Mouse (Mus musculus) lung, postnatal 0 days (tissue): Measurements from ENCODE around the gene Pappa.

Experiments used
- CTCF ChIP-seq: IDR thresholded peaks from 2 replicates; pipeline ENCODE4 v1.5.1; 2016; ENCODE audit warnings: antibody characterized with exemption, mild to moderate bottlenecking
- EP300 ChIP-seq: IDR thresholded peaks from 2 replicates; pipeline ENCODE4 v1.6.1; 2016; ENCODE audit warnings: antibody characterized with exemption, mild to moderate bottlenecking, control low read depth

DNA sequence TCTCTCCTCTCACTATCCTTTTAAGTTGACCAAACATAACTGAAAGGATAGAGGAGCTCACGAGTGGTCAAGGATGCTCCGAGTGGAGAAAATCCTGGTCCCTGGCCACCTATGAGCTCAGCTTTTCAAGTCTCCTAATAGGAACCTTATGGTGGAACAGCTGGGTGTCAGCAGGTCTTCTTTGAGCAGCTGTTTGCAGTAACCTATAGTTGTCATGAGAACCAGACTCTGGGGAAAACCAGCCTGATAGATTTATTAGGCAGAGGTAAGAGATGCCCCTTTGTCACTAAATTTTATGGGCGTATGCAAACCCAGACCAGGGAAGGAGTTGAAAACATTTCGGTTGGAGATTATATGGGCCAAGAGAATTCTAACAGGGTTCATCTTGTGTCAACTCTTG, 267.0 kb downstream of the Pappa start:
- TF ChIP-seq CTCF (no peak), EP300 (no peak)
